Mouse (Mus musculus) myocyte (in vitro differentiated cells): ENCODE data around the gene Onecut1. TPM values are rescaled to one million over a fixed set of nuclear protein-coding genes. Genes with fewer than 3 reads are reported as not detected.
A peak's percentile ranks its signal among the peaks of the same experiment; 100 is the strongest.

Source experiments
- H3K27me3 ChIP-seq: one replicate; pipeline ENCODE4 v1.6.1; 2011; ENCODE audit not compliant: control insufficient read depth, insufficient read depth, insufficient read length
- H3K36me3 ChIP-seq: one replicate; pipeline ENCODE4 v1.6.1; 2011; ENCODE audit not compliant: control insufficient read depth, insufficient read depth
- H3K4me2 ChIP-seq: one replicate; pipeline ENCODE4 v1.6.1; 2011; ENCODE audit warnings: low read depth, control low read depth
- H3K4me3 ChIP-seq: one replicate; pipeline ENCODE4 v1.5.1; 2011; ENCODE audit warnings: mild to moderate bottlenecking, control low read depth, moderate library complexity
- H3K79me2 ChIP-seq: one replicate; pipeline ENCODE4 v1.6.1; 2011; ENCODE audit not compliant: control insufficient read depth, insufficient read depth
- H3ac ChIP-seq: one replicate; pipeline ENCODE4 v1.6.1; 2011; ENCODE audit not compliant: control insufficient read depth, insufficient read length
- CEBPB ChIP-seq: IDR thresholded peaks from 2 replicates; pipeline ENCODE4 v1.6.1; 2011; ENCODE audit warnings: mild to moderate bottlenecking, moderate library complexity; ENCODE audit not compliant: poor library complexity, insufficient read depth, severe bottlenecking
- E2F4 ChIP-seq: IDR thresholded peaks from one replicate; pipeline ENCODE4 v1.6.1; 2011; ENCODE audit warnings: mild to moderate bottlenecking, control low read depth, moderate library complexity; ENCODE audit not compliant: insufficient read depth
- MAX ChIP-seq: IDR thresholded peaks from one replicate; pipeline ENCODE4 v1.6.1; 2011; ENCODE audit warnings: low read depth, mild to moderate bottlenecking, control low read depth
- MYOD1 ChIP-seq, 3 experiments: IDR thresholded peaks; one replicate each; pipeline ENCODE4 v1.6.1; 2011; ENCODE audit warnings: control low read depth in 2 of 3, low read depth in 2 of 3, mild to moderate bottlenecking in 2 of 3, moderate library complexity in 1 of 3; ENCODE audit not compliant: insufficient read length in 2 of 3, control insufficient read depth in 1 of 3
- MYOG ChIP-seq, 3 experiments: IDR thresholded peaks; one replicate each; pipeline ENCODE4 v1.6.1; 2011; ENCODE audit warnings: control low read depth in 2 of 3, low read depth in 2 of 3, mild to moderate bottlenecking in 2 of 3; ENCODE audit not compliant: insufficient read length in 2 of 3, control insufficient read depth in 1 of 3, insufficient read depth in 1 of 3
- POLR2A ChIP-seq: IDR thresholded peaks from one replicate; pipeline ENCODE4 v1.6.1; 2011; ENCODE audit warnings: low read depth, mild to moderate bottlenecking, control low read depth, moderate library complexity; ENCODE audit not compliant: insufficient read length
- POLR2AphosphoS2 ChIP-seq: IDR thresholded peaks from one replicate; pipeline ENCODE4 v1.6.1; 2011; ENCODE audit warnings: low read depth, control low read depth; ENCODE audit not compliant: insufficient read length
- REST ChIP-seq: IDR thresholded peaks from one replicate; pipeline ENCODE4 v1.6.1; 2011; ENCODE audit warnings: mild to moderate bottlenecking, control low read depth, moderate library complexity; ENCODE audit not compliant: insufficient read depth, insufficient read length
- SRF ChIP-seq: IDR thresholded peaks from one replicate; pipeline ENCODE4 v1.6.1; 2011; ENCODE audit warnings: low read depth; ENCODE audit not compliant: control insufficient read depth, insufficient read length
- TCF12 ChIP-seq: IDR thresholded peaks from one replicate; pipeline ENCODE4 v1.6.1; 2011; ENCODE audit warnings: mild to moderate bottlenecking, control low read depth; ENCODE audit not compliant: poor library complexity, insufficient read depth, severe bottlenecking
- TCF3 ChIP-seq: IDR thresholded peaks from one replicate; pipeline ENCODE4 v1.6.1; 2011; ENCODE audit warnings: low read depth, control low read depth; ENCODE audit not compliant: insufficient read length
- USF1 ChIP-seq: IDR thresholded peaks from one replicate; pipeline ENCODE4 v1.6.1; 2011; ENCODE audit warnings: low read depth, mild to moderate bottlenecking, control low read depth, moderate library complexity
- polyA plus RNA-seq: library from polyadenylated mRNA; unstranded; fragments of >200 nt; fragmentation: generic; extraction: Trizol; gene quantifications from one replicate; pipeline ENCODE4 v1.2.1, GENCODE M21; 2012; ENCODE audit warnings: missing spikeins

Gene Onecut1
- not detected for polyA plus RNA-seq

DNA sequence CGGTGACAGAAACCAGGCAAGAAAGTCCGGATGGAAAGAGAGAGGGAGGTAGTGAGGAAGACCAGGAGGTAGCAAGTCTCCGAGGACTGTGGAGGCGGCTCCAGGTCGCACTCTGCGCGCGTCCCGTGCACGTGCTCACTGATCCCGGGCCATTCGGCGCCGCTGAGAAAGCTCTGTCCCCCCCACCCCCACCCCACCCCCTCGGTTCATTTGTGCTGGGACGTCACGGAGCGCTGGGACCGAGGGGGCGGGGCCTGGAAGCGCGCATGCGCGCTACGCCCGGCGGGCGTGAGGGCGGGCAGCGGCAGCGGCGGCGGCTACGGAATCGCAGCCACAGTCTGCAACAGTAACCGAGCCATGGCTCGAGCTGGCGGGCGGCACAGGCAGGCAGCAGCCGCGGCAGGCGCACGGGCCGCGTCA is at the start of gene Onecut1:
Gene Onecut1 (plus strand): TSS at position 361 of the 420 bp plus-strand sequence.
- no peak for TF ChIP-seq MYOG (IDR thresholded peaks at IDR 0.05; ENCODE audit: control insufficient read depth in 1 of 3, insufficient read depth in 1 of 3, insufficient read length in 2 of 3, low read depth in 2 of 3)
- no peak for TF ChIP-seq TCF3
- TF ChIP-seq USF1: no peak
- no peak for TF ChIP-seq E2F4
- no peak for TF ChIP-seq SRF
- no peak for TF ChIP-seq POLR2AphosphoS2
- no peak for TF ChIP-seq TCF12
- TF ChIP-seq REST: no peak
- no peak for TF ChIP-seq MYOD1 (IDR thresholded peaks at IDR 0.05; ENCODE audit: control insufficient read depth in 1 of 3, insufficient read length in 2 of 3, low read depth in 2 of 3)
- no peak for TF ChIP-seq POLR2A
- no peak for TF ChIP-seq CEBPB
- TF ChIP-seq MAX: no peak
- peak within 1 kb of the TSS; percentile 6 for H3K4me2 ChIP-seq
- H3K27me3 ChIP-seq: peaks cover 73% of the 10 kb centered on the region
- no peak within 1 kb of the TSS for H3ac ChIP-seq
- H3K4me3 ChIP-seq: no peak within 1 kb of the TSS
- no peaks in the 10 kb centered on the region for H3K36me3 ChIP-seq
- no peaks in the 10 kb centered on the region for H3K79me2 ChIP-seq

DNA sequence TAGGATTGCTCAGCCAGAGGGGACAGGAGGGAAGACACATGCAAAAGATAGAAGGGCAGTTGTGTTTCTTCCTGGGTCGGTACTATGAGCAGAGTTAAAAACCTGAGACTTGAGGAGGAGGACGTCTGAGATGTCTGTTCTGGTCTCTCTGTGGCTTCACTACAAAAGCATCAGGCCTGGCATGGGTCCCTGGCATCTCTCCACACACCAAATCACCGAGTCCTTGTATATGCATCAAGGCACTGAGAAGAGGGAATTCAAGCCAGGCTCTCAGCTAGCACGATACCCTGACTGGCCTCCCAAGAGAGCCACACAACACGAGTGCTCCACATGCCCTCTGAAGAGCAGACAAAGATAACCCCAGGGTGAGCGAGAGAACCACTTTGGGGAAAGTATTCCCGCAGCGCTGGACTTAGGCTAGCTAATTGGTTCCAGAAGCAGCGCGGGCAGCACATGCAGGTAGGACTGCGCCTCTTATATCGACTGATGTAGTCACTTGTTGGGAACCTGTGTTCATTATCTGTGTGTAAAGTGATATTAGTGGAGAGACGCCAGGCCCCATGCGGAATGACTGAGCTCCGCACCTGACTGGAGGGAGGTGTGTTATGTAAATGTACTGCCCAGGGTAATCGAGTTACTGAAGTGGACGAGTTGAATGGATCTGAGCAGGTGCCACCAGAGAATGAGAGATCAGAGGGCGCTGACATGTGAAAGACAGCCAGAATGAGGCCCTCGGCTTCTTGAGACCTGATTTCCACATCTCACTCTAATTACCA is 41.8 kb upstream of the Onecut1 start:
- TF ChIP-seq SRF: no peak
- TF ChIP-seq CEBPB: no peak
- no peak for TF ChIP-seq TCF3
- no peak for TF ChIP-seq TCF12
- TF ChIP-seq MYOG (IDR thresholded peaks at IDR 0.05; ENCODE audit: control insufficient read depth in 1 of 3, insufficient read depth in 1 of 3, insufficient read length in 2 of 3, low read depth in 2 of 3): no peak
- TF ChIP-seq MYOD1 (IDR thresholded peaks at IDR 0.05; ENCODE audit: control insufficient read depth in 1 of 3, insufficient read length in 2 of 3, low read depth in 2 of 3): no peak
- no peak for TF ChIP-seq MAX
- TF ChIP-seq E2F4: no peak
- TF ChIP-seq POLR2AphosphoS2: no peak
- TF ChIP-seq POLR2A: no peak
- no peaks in the 10 kb centered on the region for H3K27me3 ChIP-seq
- no peaks in the 10 kb centered on the region for H3K36me3 ChIP-seq
- no peak overlapping the region for H3ac ChIP-seq
- H3K4me3 ChIP-seq: no peak overlapping the region
- no peaks in the 10 kb centered on the region for H3K79me2 ChIP-seq
- H3K4me2 ChIP-seq: no peak overlapping the region

DNA sequence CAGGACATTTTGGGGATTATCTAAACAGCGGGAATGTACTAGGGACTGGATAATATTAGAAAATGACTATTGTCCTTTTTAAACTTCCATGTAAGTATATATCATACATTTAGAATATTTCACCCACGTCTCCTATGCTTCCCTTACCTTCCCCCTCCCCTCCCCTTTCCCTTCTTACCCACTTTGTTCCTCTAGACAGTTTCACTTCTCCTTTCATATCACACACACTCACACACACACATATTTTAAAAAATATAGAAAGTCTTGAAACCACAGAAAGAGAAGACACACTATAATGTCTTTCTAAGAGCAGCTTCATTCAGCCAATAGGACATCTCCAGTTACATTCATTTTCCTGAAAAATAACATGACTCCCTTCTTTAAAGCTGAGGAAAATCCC is 36.6 kb upstream of the Onecut1 start:
- H3K4me3 ChIP-seq: no peak overlapping the region
- H3K79me2 ChIP-seq: no peaks in the 10 kb centered on the region
- no peak overlapping the region for H3ac ChIP-seq
- H3K27me3 ChIP-seq: no peaks in the 10 kb centered on the region
- H3K36me3 ChIP-seq: no peaks in the 10 kb centered on the region
- TF ChIP-seq TCF12 (no peak), MYOD1 (IDR thresholded peaks at IDR 0.05; ENCODE audit: control insufficient read depth in 1 of 3, insufficient read length in 2 of 3, low read depth in 2 of 3) (no peak), MYOG (IDR thresholded peaks at IDR 0.05; ENCODE audit: control insufficient read depth in 1 of 3, insufficient read depth in 1 of 3, insufficient read length in 2 of 3, low read depth in 2 of 3) (no peak), E2F4 (no peak), USF1 (no peak), SRF (no peak), MAX (no peak), REST (no peak), POLR2AphosphoS2 (no peak), CEBPB (no peak), TCF3 (no peak), POLR2A (no peak)
- no peak overlapping the region for H3K4me2 ChIP-seq

DNA sequence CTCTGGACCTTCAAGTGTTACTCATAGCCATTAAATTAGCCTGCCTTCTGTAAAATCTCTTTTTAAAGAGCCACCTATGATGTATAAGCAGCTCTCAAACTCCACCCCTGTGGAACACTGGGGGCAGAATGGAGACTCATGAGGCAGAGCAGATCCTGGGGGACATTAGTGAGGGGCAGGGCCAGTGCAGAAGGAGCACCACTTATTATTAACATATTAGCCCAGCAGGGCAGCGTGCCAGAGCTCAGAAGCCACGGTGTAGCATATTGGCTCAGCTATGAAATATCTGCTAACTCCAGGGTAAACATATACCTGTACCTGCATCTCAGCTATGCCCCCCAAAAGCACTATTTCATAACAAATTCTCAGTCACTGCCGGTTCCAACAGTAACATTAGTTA is 32.5 kb upstream of the Onecut1 start:
- TF ChIP-seq MAX (no peak), CEBPB (no peak), REST (no peak), POLR2AphosphoS2 (no peak), MYOD1 (IDR thresholded peaks at IDR 0.05; ENCODE audit: control insufficient read depth in 1 of 3, insufficient read length in 2 of 3, low read depth in 2 of 3) (no peak), TCF12 (no peak), SRF (no peak), MYOG (IDR thresholded peaks at IDR 0.05; ENCODE audit: control insufficient read depth in 1 of 3, insufficient read depth in 1 of 3, insufficient read length in 2 of 3, low read depth in 2 of 3) (no peak), TCF3 (no peak), E2F4 (no peak), USF1 (no peak), POLR2A (no peak)
- no peaks in the 10 kb centered on the region for H3K36me3 ChIP-seq
- H3K4me3 ChIP-seq: no peak overlapping the region
- H3K27me3 ChIP-seq: no peaks in the 10 kb centered on the region
- no peak overlapping the region for H3ac ChIP-seq
- H3K4me2 ChIP-seq: no peak overlapping the region
- H3K79me2 ChIP-seq: no peaks in the 10 kb centered on the region
